Mouse (Mus musculus) retina, adult 2 months (tissue): Measurements from ENCODE around the gene Lxn.

Experiments
- DNase-seq: peaks from one replicate; pipeline ENCODE4 v3.0.0-alpha.2; 2012; ENCODE audit warnings: low read depth, low spot score

The Lxn gene

GRCm38 (mm10) chr3:67463450-67464372, at the start of gene Lxn:
Lxn (minus strand) TSS chr3:67463926.
- no peak for DNase-seq

GRCm38 (mm10) chr3:67512807-67513206, 49.1 kb upstream of the Lxn start:
- DNase-seq, result peak; percentile 58

GRCm38 (mm10) chr3:67508216-67508892, 44.6 kb upstream of the Lxn start:
- DNase-seq, result no peak

GRCm38 (mm10) chr3:67505286-67505685, 41.6 kb upstream of the Lxn start:
- no peak for DNase-seq

DNA sequence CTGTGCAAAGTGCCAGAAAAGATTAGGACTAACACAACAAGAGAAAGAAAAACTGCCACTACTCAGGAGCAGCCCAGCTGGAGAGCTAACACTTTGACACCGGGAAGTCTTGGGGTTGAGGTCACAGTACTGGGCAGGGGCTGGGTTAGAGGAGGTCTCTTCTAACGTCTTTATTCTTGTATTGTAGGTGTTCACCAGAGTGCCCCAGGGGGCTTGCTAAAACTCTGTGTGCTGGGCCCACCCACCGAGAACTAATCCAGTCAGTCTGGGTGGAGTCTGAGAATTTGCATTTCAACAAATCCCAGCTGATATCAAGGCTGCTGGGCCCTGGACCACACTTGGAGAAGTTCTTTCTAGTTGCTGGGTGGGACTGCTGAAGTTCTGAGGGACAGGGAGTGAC, 40.2 kb upstream of the Lxn start:
- no peak for DNase-seq

GRCm38 (mm10) chr3:67499406-67499791, 35.7 kb upstream of the Lxn start:
- DNase-seq, result no peak

GRCm38 (mm10) chr3:67498773-67499405, 35.2 kb upstream of the Lxn start:
- DNase-seq, result no peak

- no peak for DNase-seq
Measured at GRCm38 (mm10) chr3:67497998-67498397, 34.3 kb upstream of the Lxn start.

DNA sequence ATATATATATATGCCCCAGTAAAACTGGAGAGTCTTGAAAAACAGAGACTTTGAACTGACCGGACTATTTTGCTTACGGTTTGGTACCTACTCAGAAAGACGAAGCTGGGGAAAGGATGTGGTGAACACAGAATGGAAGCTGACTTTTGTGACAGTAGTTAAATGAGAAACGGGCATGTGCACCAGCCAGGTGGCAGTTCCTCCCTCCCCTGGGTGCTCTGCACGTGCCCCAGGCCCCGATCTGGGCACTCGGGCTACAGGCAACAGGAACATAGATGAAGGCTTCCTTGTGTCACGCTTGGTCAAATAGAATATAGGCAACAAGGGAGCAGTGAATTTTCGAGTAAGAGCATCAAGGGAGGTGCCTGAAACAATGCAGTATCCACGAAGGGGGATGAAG, 32.6 kb upstream of the Lxn start:
- no peak for DNase-seq

- no peak for DNase-seq
Measured at GRCm38 (mm10) chr3:67493132-67493531, 29.4 kb upstream of the Lxn start.

GRCm38 (mm10) chr3:67492086-67492869, 28.6 kb upstream of the Lxn start:
- DNase-seq, result no peak

DNA sequence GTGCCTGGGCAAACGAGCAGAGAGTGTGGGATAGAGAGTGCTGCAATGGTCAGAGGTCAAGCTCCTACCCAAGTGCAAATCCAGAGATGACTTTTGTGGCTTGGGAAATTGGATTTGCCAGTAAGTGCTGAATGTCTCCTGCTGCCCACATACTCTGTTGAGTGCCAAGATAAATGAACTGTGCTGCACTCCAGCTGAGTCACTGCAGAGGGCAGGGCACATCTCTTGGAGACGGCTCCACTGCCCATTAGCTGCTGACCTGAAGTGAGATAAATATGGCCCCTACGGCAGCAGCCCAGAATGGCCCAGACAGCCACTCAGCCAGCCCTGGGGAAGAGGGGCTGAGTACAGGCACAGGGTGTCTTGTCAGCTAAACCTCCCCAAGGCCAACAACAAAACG, 26.4 kb upstream of the Lxn start:
- DNase-seq, result no peak

GRCm38 (mm10) chr3:67485233-67485632, 21.5 kb upstream of the Lxn start:
- DNase-seq, result no peak

- DNase-seq, result no peak
Measured at GRCm38 (mm10) chr3:67482400-67482799, 18.7 kb upstream of the Lxn start.

GRCm38 (mm10) chr3:67479806-67480205, 16.1 kb upstream of the Lxn start:
- no peak for DNase-seq

DNA sequence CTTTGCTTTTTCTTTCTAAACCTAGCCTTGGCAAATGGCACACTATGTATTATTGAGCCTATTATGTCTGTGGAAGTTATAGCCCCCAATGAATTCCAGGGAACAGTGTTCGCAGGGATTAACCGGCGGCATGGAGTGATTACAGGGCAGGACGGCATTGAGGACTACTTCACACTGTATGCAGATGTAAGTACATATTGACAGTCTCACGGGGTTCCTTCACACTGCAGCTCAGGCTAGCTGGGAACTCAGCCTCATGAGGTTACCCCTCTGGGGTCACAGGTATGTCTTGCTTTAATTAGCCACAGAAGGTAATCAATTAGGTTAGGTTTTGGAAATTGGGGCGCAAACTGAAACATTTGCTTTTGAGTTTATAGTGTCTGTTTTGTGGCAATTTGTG, 9.7 kb upstream of the Lxn start:
- no peak for DNase-seq

DNA sequence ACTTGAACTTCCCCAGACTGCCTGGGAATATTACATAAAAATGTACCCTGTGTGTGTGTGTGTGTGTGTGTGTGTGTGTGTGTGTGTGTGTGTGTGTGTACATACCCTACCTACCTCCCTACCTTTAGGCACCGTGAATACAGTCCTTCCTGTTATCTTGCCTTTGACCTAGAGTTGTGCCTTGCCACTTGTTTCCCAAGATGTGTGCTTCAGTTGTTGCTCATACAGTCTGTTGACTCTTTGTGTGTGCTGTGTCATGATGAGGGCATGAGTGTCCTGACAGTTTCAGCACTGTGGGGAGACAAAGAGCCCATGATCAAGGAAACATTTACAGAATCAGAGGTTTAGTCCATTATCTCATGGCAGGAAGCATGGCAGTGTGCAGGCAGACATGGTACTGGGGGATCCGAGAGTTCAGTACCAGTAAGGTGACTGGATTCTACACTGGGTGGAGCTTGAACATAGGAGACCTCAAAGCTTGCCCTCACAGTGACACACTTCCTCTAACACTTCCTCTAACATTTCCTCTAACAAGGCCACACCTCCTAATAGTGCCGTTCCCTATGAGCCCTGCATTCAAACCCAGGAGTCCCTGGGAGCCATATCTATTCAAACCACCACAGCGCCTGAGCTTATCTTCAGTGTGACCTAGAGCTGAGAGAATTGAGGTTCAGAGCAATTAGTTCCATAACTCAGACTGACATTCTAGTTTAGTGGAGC, 7.8 kb upstream of the Lxn start:
- no peak for DNase-seq

GRCm38 (mm10) chr3:67467281-67467680, 3.6 kb upstream of the Lxn start:
- DNase-seq, result no peak

DNA sequence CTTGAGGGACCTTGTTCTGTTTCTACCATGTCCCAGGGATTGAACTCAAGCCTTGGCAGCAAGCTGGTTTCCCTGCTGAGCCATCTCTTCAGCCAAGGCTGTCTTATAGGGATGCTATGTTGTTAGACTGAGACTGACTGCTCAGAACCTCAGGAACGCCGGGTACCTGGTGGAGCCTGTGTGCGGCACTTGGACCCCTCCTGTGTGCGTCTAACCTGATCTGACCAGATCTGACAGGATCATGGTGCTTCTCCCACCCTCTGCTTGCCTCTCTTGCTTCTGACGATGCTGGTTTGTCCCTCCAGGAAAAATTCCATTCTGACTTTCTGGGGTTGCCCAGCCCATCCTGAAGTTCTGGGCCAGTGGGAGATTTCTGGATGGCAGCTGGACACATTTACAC, 2.9 kb upstream of the Lxn start:
- no peak for DNase-seq

DNA sequence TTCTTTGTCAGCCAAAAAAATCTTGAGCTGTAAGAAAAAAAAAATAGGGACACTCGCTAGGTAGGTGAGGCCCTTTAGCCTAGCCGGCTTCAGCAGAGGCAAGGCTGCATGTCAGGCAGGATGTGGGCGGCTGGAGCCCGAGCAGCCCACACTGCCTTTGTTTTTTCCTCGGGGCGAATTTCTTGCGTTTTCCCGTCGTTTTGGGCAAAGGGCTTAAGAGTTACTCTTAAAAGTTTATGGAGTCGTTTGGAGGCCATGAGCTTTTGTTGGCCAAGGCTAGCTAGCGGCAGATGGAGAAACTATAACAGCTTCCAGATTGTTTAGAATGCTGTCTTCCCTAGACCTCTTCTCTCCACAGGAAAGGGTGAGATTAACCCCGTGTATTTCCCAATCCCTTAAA, 725 bp downstream of the Lxn start:
- DNase-seq, result no peak

- DNase-seq, result no peak
Measured at GRCm38 (mm10) chr3:67462578-67462977, 1.1 kb downstream of the Lxn start.
